In the genomic region with DNA sequence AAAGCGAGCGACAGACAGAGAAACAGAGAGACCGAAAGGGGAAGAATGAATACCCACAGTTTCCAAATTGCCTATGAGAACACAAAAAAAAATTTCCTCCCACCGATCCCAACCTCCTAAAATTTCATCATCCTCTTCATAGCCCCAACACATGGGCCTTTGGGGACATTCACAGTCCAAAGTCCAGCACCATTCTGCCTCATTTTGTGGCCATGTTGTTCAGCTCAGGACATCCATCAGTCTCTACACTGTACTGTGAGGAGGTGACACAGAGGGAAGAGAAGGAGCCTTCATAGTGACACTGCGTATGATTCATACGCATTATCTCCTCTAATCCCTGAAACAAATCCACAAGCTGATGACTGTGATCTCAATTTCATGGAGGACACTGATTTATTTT, we compare ENCODE assay signal across 20 mouse cellular contexts. TPM values are rescaled to one million over a fixed set of nuclear protein-coding genes. Genes with fewer than 3 reads are reported as not detected.
"Had no signal": no experiment of that assay in that cellular context is flagged by ENCODE, and none has a peak within 500 bp of the region (broad histone marks: within the 10 kb centered on the region; RNA-seq: fewer than 3 reads in every experiment).

No protein-coding gene starts in this region.

- H3K27me3 ChIP-seq: midbrain, embryonic 13.5 days; neural tube, embryonic 13.5 days had no signal

- ATAC-seq: midbrain, embryonic 13.5 days; midbrain, embryonic 16.5 days had no signal

- DNase-seq: lung, adult 18-20 months; lung, embryonic 14.5 days; lung, postnatal 10 days; lung, postnatal 4 days; retina, postnatal 1 day; right cerebral cortex, adult 18-20 months; right cerebral cortex, postnatal 25 days; right cerebral cortex, postnatal 4 days; spleen, adult 18-20 months; thymus, adult 2 months; thymus, postnatal 25 days; thymus, postnatal 4 days had no signal

- H3K9ac ChIP-seq: liver, embryonic 14.5 days; lung, embryonic 14.5 days; midbrain, embryonic 13.5 days; neural tube, embryonic 13.5 days; neural tube, embryonic 15.5 days had no signal

- H3K4me3 ChIP-seq: midbrain, embryonic 10.5 days; midbrain, embryonic 13.5 days; myocyte; neural tube, embryonic 13.5 days; neural tube, embryonic 15.5 days had no signal

- H3K36me3 ChIP-seq: midbrain, embryonic 13.5 days; neural tube, embryonic 13.5 days; neural tube, embryonic 15.5 days had no signal

- H3K9me3 ChIP-seq: midbrain, embryonic 10.5 days; midbrain, embryonic 13.5 days; neural tube, embryonic 13.5 days; neural tube, embryonic 15.5 days had no signal

- H3K27ac ChIP-seq: liver, embryonic 14.5 days; midbrain, embryonic 10.5 days; midbrain, embryonic 13.5 days; neural tube, embryonic 13.5 days; neural tube, embryonic 15.5 days had no signal

- H3K4me2 ChIP-seq: lung, embryonic 14.5 days; midbrain, embryonic 13.5 days; neural tube, embryonic 13.5 days; neural tube, embryonic 15.5 days had no signal

- H3K4me1 ChIP-seq: midbrain, embryonic 13.5 days had no signal

RNA-seq across cellular contexts. Expression of a gene that starts 12.7 kb away (rescaled TPM):
- total RNA-seq: megakaryocyte-erythroid progenitor cell, adult 5-6 weeks had no signal
